Mouse (Mus musculus): ENCODE data around the gene Ntn4. TPM values are rescaled to one million over a fixed set of nuclear protein-coding genes. Genes with fewer than 3 reads are reported as not detected.

Gene Ntn4
- total and polyA plus RNA-seq, 3 experiments, result not detected

DNA sequence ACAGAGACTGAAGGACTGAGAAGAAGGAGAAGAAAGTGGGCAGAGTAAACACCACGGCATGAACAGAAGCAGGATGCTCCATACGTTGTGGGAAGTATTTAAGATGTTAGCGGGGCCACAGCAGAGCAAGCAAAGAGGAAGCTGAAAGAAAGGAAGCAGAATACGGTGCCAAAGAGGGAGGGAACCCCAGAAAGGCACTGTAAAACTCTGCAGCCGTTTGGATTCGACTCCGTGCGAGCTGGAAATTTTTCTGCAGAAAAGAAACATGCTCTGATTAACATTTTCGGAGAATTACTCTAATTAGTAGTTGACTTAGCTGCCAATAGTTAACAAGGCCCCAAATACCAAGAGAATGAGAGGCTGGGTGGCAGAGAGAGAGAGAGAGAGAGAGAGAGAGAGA lies 127.7 kb downstream of the Ntn4 start:
- Histone ChIP-seq H3K9ac (ENCODE audit: insufficient read depth, low read depth) (no peak overlapping the region), H3K36me3 (replicated peaks in 1 of 2; ENCODE audit: control insufficient read depth in 1 of 2, insufficient read depth in 1 of 2, low read length in 1 of 2) (no peaks in the 10 kb centered on the region), H3K4me3 (replicated peaks in 1 of 3; ENCODE audit: low read depth in 2 of 3, low read length in 2 of 3, poor library complexity in 1 of 3) (no peak overlapping the region), H3K79me2 (replicated peaks; ENCODE audit: control insufficient read depth, extremely low read depth, insufficient read depth, poor library complexity, severe bottlenecking) (no peaks in the 10 kb centered on the region), H3K27ac (ENCODE audit: insufficient read depth, low read depth) (no peak overlapping the region), H3K4me2 (ENCODE audit: insufficient read depth, low read depth, poor library complexity, severe bottlenecking) (no peak overlapping the region; the same call in 1 of the 2 replicates), H3K9me3 (replicated peaks; ENCODE audit: low read length) (no peaks in the 10 kb centered on the region), H3K27me3 (replicated peaks) (peaks cover 4% of the 10 kb centered on the region), H3K4me1 (ENCODE audit: control insufficient read depth in 1 of 2, insufficient read depth in 2 of 2) (no peaks in the 10 kb centered on the region)
- dilution Hi-C loops (cut with MboI; ENCODE audit: extremely low pct_ligation_motif_present, extremely low pct_unique_long_range_greater_than_20kb, low sequenced_read_pairs), result no loop called here
- in situ Hi-C loops (cut with MboI; ENCODE audit: low pct_ligation_motif_present, low pct_unique_long_range_greater_than_20kb, low sequenced_read_pairs), result loop anchor here (10.0 kb wide), 1 partner anchor 163 kb away; no protein-coding TSS in a partner anchor
- TF ChIP-seq NRF1 (IDR thresholded peaks at IDR 0.05; ENCODE audit: low read depth, low read length) (no peak), MXI1 (IDR thresholded peaks at IDR 0.05; ENCODE audit: low read depth, low read length) (no peak)
- DNase-seq (ENCODE audit: extremely low read depth), result no peak

DNA sequence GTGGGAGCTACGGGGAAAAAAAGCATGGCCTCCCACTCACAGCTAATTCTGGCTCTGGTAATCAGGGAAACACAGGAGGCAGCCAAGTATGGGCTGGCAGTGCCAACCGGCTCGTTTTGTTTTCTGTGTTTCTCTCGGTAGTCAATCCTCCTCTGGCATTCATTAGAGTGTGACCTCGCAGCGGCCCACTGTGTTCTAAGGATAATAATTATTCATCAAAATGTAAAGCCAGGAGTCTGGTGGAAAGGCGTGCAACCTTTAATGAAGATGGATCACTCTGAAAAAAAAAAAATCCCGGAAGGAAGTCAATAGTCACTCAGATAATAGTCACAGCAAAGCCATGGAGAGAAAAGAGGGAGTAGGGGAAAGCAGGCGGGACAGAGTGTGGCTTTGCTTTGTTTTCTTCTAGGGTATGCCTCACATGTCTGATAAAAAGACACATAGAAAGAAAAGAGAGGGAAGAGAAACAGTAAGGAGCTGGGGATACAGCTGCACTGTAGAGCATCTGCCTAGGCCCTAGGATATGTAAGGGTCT lies 131.5 kb downstream of the Ntn4 start:
- no peaks in the 10 kb centered on the region for H3K36me3 ChIP-seq (replicated peaks in 1 of 2; ENCODE audit: control insufficient read depth in 1 of 2, insufficient read depth in 1 of 2, low read length in 1 of 2)
- in situ Hi-C loops (cut with MboI; ENCODE audit: low pct_ligation_motif_present, low pct_unique_long_range_greater_than_20kb, low sequenced_read_pairs) (no loop called here), dilution Hi-C loops (cut with MboI; ENCODE audit: extremely low pct_ligation_motif_present, extremely low pct_unique_long_range_greater_than_20kb, low sequenced_read_pairs) (no loop called here)
- peaks cover 8% of the 10 kb centered on the region for H3K27me3 ChIP-seq (replicated peaks)
- no peak overlapping the region for H3K27ac ChIP-seq (ENCODE audit: insufficient read depth, low read depth)
- H3K9me3 ChIP-seq (replicated peaks; ENCODE audit: low read length), result no peaks in the 10 kb centered on the region
- no peak overlapping the region for H3K4me2 ChIP-seq (ENCODE audit: insufficient read depth, low read depth, poor library complexity, severe bottlenecking)
- DNase-seq (ENCODE audit: extremely low read depth), result no peak
- H3K4me3 ChIP-seq (replicated peaks in 1 of 3; ENCODE audit: low read depth in 2 of 3, low read length in 2 of 3, poor library complexity in 1 of 3), result no peak overlapping the region
- no peaks in the 10 kb centered on the region for H3K79me2 ChIP-seq (replicated peaks; ENCODE audit: control insufficient read depth, extremely low read depth, insufficient read depth, poor library complexity, severe bottlenecking)
- TF ChIP-seq HCFC1 (IDR thresholded peaks at IDR 0.05; ENCODE audit: low read depth, low read length) (no peak), MAZ (IDR thresholded peaks at IDR 0.05; ENCODE audit: low read depth, low read length) (no peak), JUND (conservative IDR thresholded peaks at IDR 0.05; ENCODE audit: low read depth, low read length) (no peak), JUN (IDR thresholded peaks at IDR 0.05; ENCODE audit: insufficient read depth, low read depth, low read length) (no peak), USF1 (IDR thresholded peaks at IDR 0.05; ENCODE audit: low read depth, low read length) (no peak), NRF1 (IDR thresholded peaks at IDR 0.05; ENCODE audit: low read depth, low read length) (no peak), IRF4 (IDR thresholded peaks at IDR 0.05; ENCODE audit: low read depth, low read length) (no peak), ELF1 (IDR thresholded peaks at IDR 0.05; ENCODE audit: low read depth, low read length) (no peak), ZKSCAN1 (IDR thresholded peaks at IDR 0.05; ENCODE audit: borderline replicate concordance, low read depth, low read length) (no peak), SIN3A (IDR thresholded peaks at IDR 0.05; ENCODE audit: low read length) (no peak), EP300 (IDR thresholded peaks at IDR 0.05; ENCODE audit: low read length) (no peak), MYC (IDR thresholded peaks at IDR 0.05; ENCODE audit: low read depth, low read length) (no peak), CHD1 (IDR thresholded peaks at IDR 0.05; ENCODE audit: low read depth, low read length) (no peak), MAX (IDR thresholded peaks at IDR 0.05; ENCODE audit: low read length) (no peak), PAX5 (IDR thresholded peaks at IDR 0.05; ENCODE audit: low read length) (no peak), RCOR1 (conservative IDR thresholded peaks at IDR 0.05; ENCODE audit: low read depth, low read length) (no peak), POLR2AphosphoS2 (IDR thresholded peaks at IDR 0.05; ENCODE audit: low read depth, low read length) (no peak)
- H3K9ac ChIP-seq (ENCODE audit: insufficient read depth, low read depth), result no peak overlapping the region
- H3K4me1 ChIP-seq (ENCODE audit: control insufficient read depth in 1 of 2, insufficient read depth in 2 of 2), result no peaks in the 10 kb centered on the region

Measured in CH12.LX (cell line).